Mouse (Mus musculus) ES-Bruce4 (cell line): ENCODE measurements around the gene Myrip.

Experiments used
- CTCF ChIP-seq: IDR thresholded peaks from one replicate; pipeline ENCODE4 v1.8.1; 2011; ENCODE audit warnings: low read depth, low read length
- EP300 ChIP-seq: IDR thresholded peaks from 2 replicates; pipeline ENCODE4 v1.6.1; 2011; ENCODE audit warnings: low read depth, low read length; ENCODE audit not compliant: insufficient read depth

DNA sequence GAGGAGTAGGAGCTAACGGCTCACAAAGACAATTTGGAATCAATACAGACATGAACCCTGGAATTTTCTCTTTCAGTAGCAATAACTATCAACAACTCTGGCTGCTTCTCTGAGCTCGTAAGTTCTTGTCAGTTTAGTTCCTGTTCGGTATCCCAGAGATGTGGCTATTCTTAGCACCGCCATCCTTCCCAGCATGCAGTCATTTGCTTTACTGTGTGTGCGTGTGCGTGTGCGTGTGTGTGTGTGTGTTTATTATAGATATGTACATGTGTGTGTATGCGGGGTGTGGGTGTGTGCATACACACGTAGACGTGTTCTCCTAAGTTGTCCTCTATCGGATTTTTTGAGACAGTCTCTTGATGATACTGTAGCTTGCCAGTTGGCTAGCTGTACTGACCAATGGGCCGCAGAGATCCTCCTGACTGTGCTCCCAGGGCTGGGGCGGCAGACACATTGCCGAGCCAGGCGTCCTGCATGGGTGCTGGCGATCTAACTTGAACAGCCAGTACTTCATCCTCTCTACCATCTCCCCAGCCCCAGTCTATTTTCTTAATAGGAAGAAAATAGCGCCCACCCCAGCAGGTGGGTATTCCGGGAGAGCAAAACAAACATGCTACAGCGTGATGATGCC lies 63.5 kb downstream of the Myrip start:
- no peak for TF ChIP-seq CTCF
- no peak for TF ChIP-seq EP300
